Mouse (Mus musculus) heart, postnatal 25 days (tissue): ENCODE data around the gene Atp6v1e2. TPM values are rescaled to one million over a fixed set of nuclear protein-coding genes. Genes with fewer than 3 reads are reported as not detected.

Source experiments
- DNase-seq: peaks from one replicate; pipeline ENCODE4 v3.0.0; 2022; ENCODE audit warnings: low spot score
- intact Hi-C: fragments of 180-260 bp; cut with DNase I; formaldehyde crosslinking; loops from one replicate; pipeline ENCODE4 v1.15.1; 2025
- total RNA-seq, 2 experiments: library from RNA; stranded (reverse); gene quantifications; 2 replicates each; pipeline ENCODE4 v1.2.3; 2021

Atp6v1e2 gene
- total RNA-seq, 2 experiments from 2014 or later = not detected

GRCm38 (mm10) chr17:86899821-86900220 is 47.9 kb downstream of the Atp6v1e2 start:
- no peak for DNase-seq
- intact Hi-C loops = loop anchor here (10.0 kb wide), 1 partner anchor 145 kb away; the partner anchor contains the start of gene Epas1

- DNase-seq = no peak
- intact Hi-C loops = loop anchor here (1.0 kb wide), 1 partner anchor 16 kb away; no protein-coding TSS in a partner anchor
Observed at GRCm38 (mm10) chr17:86897486-86898165, 50.1 kb downstream of the Atp6v1e2 start.

- intact Hi-C loops = no loop called here
- DNase-seq = no peak
Observed at GRCm38 (mm10) chr17:86895191-86895590, 52.5 kb downstream of the Atp6v1e2 start.

Other genes starting within 250 kb of the Atp6v1e2 start
- gene Epas1, start 194.2 kb downstream of the Atp6v1e2 start, total RNA-seq = 100 to 1,000 TPM; 235 to 266 TPM
- not detected for gene Tmem247, start 30.5 kb downstream of the Atp6v1e2 start, total RNA-seq
- gene Rhoq, start 15.2 kb upstream of the Atp6v1e2 start, total RNA-seq = 100 to 1,000 TPM; 140 to 159 TPM
- gene Pigf, start 77.5 kb upstream of the Atp6v1e2 start, total RNA-seq = 1 to 10 TPM; 4.2 to 4.8 TPM
- 10 to 100 TPM; 38.8 to 46.8 TPM for gene Cript, start 77.7 kb upstream of the Atp6v1e2 start, total RNA-seq
- gene Socs5, start 159.8 kb upstream of the Atp6v1e2 start, total RNA-seq = 10 to 100 TPM; 27.6 to 34.0 TPM